Mouse (Mus musculus) cerebellum, adult 8-10 months (tissue): ENCODE data around the gene Rpgrip1l.

Experiments
- DNase-seq: peaks from one replicate; pipeline ENCODE4 v3.0.0; 2022

Gene Rpgrip1l

DNA sequence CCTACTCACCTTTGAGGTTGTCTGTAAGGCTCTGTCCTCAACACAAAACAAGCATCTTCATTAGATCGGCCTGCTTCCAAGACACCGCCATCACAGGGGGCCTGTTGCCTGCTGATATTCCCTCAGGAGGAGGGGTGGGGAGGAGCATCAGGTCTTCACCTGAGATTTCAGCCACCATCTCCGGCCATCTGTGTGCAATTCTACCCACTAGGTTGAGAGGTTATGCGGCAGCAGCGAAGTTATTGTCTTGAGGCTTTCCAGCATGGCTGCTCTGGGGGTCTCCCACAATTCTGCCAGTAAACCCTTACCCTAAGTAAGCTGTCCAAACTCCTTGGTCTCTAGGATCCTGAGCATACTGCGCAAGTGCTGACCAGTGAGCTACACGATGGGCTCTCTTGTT is 113.2 kb downstream of the Rpgrip1l start, which contains the start of gene Aktip:
Gene Aktip (minus strand): TSS at position 101 of the 400 bp plus-strand sequence.
- no peak for DNase-seq

DNA sequence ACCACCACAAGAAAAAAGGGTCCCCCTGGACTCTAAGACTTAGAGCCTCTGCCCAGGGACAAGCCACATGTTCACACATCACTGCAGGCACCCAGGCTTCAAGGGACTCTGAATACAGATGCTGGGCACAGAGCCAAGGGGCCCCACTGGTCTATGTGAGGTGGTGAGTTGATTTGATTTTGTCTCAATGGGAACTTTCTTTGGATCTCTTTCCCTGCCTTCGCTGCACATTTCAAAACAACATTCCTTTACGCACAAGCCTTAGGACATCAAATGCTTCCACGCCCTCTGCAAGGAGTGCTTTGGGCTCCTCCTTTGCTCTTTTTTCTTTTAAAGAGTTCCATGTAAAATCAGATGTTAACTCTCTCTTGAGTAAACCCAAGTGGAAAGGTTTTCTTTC is 115.0 kb downstream of the Rpgrip1l start:
- no peak for DNase-seq

DNA sequence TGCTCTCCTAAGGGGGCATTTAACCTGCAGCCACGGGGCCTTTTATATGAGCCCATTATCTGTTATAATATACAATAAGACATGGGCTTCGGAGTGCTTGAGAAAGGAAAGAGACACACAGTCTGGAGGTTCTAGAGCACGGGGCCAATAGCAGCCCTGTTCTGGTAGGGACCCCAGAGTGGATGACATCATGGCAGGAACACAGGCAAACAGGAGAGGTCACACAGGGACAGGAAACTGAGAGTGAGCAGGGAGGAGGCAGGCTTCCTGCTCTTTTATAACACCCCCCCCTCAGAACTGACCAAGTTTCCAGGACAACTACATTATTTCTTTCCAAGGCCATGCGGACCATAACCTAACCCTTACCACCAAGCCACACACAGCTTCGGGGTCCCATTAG is 115.8 kb downstream of the Rpgrip1l start:
- no peak for DNase-seq

DNA sequence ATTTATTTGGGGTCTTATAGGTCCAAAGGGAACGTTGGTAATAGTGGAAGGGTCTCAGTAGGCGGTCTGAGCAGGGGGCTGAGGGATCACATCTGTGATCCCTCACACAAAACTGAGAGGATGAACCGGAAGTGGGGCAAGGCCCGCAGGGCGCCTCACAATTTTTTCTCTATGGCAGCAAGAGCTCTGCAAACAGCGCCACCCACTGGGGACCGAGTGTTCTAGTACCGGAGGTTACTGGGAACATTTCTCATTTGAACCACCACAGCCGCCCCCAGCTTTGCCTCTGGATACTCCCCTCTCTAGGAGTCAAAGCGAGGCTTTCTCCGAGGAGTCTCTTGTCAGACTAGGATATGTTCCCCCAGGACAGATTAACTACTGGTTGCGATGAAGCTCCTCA is 116.4 kb downstream of the Rpgrip1l start:
- no peak for DNase-seq

DNA sequence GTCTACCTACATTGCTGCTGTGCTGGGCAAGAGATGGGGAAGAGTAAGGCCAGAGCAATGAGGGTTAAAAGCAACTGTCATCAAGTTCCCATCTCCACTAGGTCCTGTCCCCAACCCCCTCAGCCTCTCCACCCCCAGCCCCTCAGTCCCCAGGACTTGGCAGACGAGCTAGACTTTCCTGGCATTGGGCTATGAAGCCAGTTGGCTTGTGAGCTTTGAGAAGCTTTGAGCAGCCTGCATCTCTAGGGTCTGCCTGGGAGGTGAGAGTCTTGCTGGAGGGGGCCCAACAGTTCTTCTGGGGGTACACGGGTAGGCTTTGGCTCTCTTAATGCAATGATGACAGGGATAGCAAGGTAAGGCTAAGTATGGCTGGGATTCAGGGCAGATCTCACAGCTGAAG is 119.0 kb downstream of the Rpgrip1l start:
- DNase-seq: no peak

DNA sequence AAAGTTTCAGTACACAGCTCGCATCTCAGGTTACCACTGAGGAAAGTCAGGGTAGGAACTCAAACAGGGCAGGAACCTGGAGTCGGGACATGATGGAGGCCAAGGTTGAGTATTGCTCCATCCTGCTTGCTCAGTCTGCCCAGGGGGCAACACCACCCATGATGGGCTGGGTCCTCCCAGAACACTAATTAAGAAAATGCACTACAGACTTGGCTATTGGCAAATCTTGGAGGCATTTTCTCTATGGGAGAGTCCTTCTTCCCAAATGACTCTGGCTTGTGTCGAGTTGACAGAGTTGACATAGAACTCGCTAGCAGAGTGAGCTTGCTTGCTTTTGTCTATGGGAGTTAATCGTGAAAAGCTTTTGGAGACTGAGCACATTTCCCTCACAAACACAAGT is 120.1 kb downstream of the Rpgrip1l start:
- no peak for DNase-seq

DNA sequence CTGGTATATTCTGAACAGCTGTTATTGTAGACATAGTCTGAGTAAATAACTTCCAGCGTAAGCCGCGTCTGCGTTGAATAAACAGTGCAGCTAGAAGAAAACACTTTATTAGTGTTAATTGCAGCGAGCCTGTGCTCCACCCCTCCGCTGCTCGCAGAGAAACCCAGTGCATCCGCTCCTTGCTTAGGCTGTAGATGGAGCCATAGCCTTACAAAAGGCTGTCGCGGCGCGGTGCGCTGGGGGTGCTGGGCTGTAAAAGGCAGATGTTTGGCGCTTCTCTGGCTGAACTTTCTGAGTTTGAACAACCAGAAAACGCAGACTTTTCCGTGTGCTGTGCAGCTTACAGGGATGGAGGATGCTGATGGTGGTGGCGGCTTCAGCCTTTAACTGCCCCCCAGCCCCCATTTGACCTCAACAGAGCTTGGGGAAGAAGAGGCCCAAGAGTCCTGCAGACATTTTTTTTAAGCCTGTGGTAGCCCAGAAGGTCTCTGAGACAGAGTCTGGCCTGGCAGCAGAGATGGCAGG is 122.2 kb downstream of the Rpgrip1l start:
- peak; percentile 13 for DNase-seq

DNA sequence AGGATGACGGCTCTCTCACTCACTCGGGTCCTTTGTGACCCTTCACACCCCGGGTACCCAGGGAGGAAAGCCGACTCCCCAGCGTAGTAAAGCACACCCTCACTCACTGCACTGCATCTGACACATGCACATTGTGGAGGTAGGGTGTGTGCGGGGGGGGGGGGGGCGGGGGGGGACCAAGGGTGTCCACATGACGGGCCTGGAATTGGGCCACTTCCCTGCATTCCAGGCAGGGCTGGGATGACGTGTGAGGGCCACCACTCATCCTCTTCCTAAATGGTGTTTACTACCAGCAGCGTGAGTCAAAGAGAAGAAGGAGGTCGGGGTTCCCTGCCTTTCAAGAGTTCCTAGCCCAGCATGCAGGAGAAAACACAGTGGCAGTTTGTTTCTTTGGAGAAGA is 124.9 kb downstream of the Rpgrip1l start:
- no peak for DNase-seq

DNA sequence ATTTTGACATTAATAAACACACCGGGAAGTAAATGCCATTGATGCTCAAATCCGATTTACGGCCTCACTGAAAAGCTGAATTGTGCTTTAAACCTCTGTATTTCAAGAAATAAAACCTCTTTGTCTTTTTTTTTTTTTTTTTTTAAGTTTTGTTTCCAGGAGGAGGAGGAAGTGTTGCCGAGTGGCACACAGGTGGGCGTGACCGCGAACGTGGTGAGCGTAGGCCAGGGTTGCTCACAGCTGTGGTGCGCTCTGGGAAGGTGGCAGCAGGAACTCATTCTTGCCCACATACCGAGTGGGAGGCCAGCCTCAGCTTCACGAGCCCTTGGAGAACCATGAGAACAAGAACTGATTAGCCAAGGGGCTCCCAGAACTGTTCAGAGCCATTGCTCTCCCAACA is 126.7 kb downstream of the Rpgrip1l start:
- DNase-seq: no peak

DNA sequence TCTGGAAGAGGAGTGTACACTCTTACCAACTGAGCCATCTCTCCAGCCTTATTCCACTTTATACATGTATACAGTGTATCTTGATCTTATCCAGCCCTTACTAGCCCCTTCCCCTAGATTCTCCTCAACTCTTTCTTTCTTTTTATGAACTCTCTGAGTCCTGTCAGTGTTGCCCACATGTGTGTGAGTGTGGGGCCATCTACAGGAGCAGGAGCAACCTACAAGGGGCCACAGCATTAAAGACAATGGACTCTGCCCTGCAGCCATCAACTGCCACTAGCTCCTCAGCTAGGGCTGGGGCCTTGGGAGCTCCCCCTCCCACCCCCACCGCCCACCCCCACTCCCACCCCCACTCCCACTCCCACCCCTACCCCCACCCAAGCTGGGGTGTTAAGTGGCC is 135.4 kb downstream of the Rpgrip1l start:
- no peak for DNase-seq

DNA sequence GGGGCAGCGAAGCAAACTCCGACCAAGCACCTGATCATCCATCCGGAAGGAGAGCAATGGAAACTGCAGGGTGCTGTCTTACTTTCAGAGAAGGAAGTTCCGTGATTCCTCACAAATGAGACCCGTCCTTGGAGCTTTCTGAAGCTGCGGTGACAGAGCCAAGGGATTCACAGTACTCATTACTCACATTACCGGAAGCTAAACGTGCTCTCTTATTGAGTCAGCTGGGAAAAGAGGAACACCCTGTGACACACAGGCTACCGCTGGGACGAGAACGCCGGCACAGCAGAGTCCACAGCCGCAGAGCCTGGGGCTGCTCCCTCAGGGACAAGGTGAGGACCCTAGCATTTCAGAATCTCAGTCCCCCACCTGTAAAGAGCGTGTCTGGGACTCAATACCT is 136.9 kb downstream of the Rpgrip1l start:
- DNase-seq: no peak

DNA sequence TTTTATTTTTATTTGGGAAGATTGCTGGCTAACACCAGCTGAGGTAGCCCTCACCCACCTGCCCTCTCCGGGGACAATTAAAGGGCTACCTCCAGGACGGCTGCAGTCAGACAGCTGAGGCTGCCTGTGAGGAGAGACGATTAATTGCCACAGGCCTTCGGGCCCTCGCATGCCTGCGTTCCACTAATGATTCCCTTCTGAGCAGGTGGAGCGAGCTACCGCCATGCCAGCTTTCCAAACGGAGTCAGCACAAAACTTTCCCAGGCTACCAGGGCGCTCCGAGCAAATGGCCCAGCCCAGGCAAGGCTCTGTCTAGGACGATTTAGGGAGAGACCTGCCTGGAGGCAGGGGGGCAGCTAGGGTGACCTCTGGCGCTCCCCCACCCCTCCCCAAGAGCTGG is 141.5 kb downstream of the Rpgrip1l start:
- DNase-seq: no peak

DNA sequence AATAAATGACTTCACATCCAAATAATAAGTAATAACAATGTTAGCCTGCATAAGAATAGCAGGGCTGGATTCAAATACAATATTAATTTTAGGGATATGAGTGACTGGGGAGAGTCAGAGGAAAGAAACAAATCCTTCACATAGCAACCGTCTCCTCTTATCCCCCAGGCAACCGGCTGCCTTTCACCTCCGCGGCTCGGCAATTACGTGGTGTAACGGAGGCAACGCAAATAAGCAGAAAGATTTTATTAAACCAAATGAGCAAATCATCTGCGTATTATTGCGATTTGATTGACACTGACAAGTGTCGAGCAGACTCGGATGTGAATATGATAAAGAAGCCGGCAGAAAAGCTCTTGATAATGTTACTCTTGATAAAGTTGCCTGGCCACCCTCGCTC is 142.1 kb downstream of the Rpgrip1l start:
- no peak for DNase-seq

DNA sequence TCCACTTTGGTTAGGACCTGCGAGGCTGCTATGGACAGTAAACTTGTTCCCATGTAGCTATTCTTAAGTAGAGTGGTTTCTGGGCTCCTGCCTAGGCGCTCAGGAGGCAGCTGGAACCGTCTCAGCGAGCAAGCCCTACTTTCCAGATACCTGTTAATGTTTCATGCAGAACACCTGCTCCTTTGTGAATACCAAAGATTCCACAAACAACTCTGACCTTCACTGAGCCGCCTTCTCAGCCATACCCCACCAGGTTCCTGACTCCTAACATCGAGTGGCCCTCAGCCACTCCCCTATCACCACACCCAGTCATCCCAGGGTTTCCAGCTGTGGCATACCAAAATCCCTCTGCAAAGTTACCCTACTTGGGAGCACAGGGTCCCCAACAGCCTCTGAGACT is 142.9 kb downstream of the Rpgrip1l start:
- DNase-seq: no peak
